In the genomic region with DNA sequence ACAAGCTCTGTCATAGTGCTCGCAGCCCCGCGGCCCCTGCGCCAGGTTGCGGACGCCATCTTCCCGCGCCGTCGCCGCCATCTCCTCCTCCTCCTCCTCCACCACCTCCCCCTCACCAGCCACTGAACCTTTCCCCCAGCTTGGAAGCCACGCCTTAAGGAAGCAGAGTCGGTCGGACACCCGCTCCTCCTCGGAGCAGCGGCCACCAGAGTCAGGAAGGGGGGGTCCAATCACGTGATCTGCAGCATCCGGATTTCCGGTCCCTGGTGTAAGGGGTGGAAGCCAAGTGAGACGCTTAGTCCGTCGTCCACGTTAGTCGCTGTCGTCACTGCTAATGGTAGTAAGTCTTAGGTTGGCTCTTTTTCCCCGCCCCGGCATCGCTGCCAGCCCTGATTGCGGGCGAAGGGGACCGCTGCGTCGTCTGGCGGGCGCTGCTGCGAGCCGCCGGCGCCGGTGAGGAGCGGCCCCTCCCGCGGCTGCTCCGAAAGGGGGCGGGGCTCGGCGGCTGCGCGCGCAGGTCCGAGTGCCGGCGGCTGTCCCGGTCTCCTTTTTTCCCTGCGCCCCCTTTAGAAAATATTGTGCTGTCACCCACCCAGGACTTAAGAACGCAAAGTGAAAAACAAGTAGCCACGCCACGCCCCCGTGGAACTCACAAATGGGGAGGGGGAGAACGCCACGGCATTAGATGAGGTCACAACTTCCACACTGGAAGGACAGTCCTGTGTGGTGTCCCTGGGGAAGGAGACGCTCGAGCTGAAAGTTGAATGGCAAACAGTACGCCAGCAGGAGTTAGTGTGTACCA, we compare ENCODE assay signal across 8 mouse cellular contexts. TPM values are rescaled to one million over a fixed set of nuclear protein-coding genes. Genes with fewer than 3 reads are reported as not detected.
A peak's percentile ranks its signal among the peaks of the same experiment; 100 is the strongest.
DNase-seq lines count a peak whose midpoint lies in the region; ATAC-seq and TF ChIP-seq lines count a peak whose summit lies in the region.

Rchy1 (minus strand) TSS at position 430 of the 802 bp plus-strand sequence.

- under 1% methylated on average over 65 of the region's 65 CpGs for WGBS in embryonic facial prominence, embryonic 13.5 days
- under 1% methylated on average over 65 of the region's 65 CpGs for WGBS in kidney, adult 2 months
- under 1% methylated on average over 65 of the region's 65 CpGs for WGBS in limb, embryonic 12.5 days
- WGBS in midbrain, embryonic 15.5 days, result under 1% methylated on average over 65 of the region's 65 CpGs
- WGBS in spleen, adult 2 months, result under 1% methylated on average over 64 of the region's 65 CpGs

- ATAC-seq in embryonic facial prominence, embryonic 13.5 days (ENCODE audit: insufficient number of reproducible peaks, insufficient read depth, low FRiP score, low TSS enrichment, low read depth), result peak; percentile 97
- peak; percentile 97 for ATAC-seq in limb, embryonic 12.5 days (ENCODE audit: insufficient number of reproducible peaks, insufficient read depth, low FRiP score, low TSS enrichment, low read depth)
- ATAC-seq in midbrain, embryonic 15.5 days (replicated peaks), result peak; percentile 99

- H3K27me3 ChIP-seq in embryonic facial prominence, embryonic 13.5 days, result no peaks in the 10 kb centered on the region
- no peaks in the 10 kb centered on the region for H3K27me3 ChIP-seq in kidney, adult 2 months (replicated peaks; ENCODE audit: control insufficient read depth, insufficient read depth, low read length)
- H3K27me3 ChIP-seq in limb, embryonic 12.5 days, result no peaks in the 10 kb centered on the region
- H3K27me3 ChIP-seq in midbrain, embryonic 15.5 days (replicated peaks), result no peaks in the 10 kb centered on the region
- no peaks in the 10 kb centered on the region for H3K27me3 ChIP-seq in spleen, adult 2 months (ENCODE audit: control insufficient read depth, insufficient read depth, low read length)

- peak within 1 kb of the TSS; percentile 60 for H3K4me2 ChIP-seq in embryonic facial prominence, embryonic 13.5 days
- H3K4me2 ChIP-seq in limb, embryonic 12.5 days, result peak within 1 kb of the TSS; percentile 62
- H3K4me2 ChIP-seq in midbrain, embryonic 15.5 days, result peak within 1 kb of the TSS; percentile 67

- H3K4me3 ChIP-seq in embryonic facial prominence, embryonic 13.5 days, result peak within 1 kb of the TSS; percentile 73
- H3K4me3 ChIP-seq in kidney, adult 2 months (ENCODE audit: insufficient read depth, low read depth, low read length), result peak within 1 kb of the TSS; percentile 65
- H3K4me3 ChIP-seq in limb, embryonic 12.5 days (replicated peaks), result peak within 1 kb of the TSS; percentile 63
- H3K4me3 ChIP-seq in midbrain, embryonic 15.5 days, result peak within 1 kb of the TSS; percentile 87
- peak within 1 kb of the TSS; percentile 77 for H3K4me3 ChIP-seq in spleen, adult 2 months (ENCODE audit: extremely low read depth, insufficient read depth, insufficient read length)

- no peak for TF ChIP-seq CTCF in kidney, adult 2 months (conservative IDR thresholded peaks at IDR 0.05; ENCODE audit: insufficient read depth, insufficient read length, low read depth, low read length)
- TF ChIP-seq CTCF in spleen, adult 2 months (IDR thresholded peaks at IDR 0.05; ENCODE audit: extremely low read depth, insufficient read depth, insufficient read length, insufficient replicate concordance), result no peak

- TF ChIP-seq POLR2A in kidney, adult 2 months (IDR thresholded peaks at IDR 0.05; ENCODE audit: low read depth, low read length), result peak; percentile 66
- TF ChIP-seq POLR2A in spleen, adult 2 months (IDR thresholded peaks at IDR 0.05; ENCODE audit: low read depth, low read length), result peak; percentile 62

- H3K27ac ChIP-seq in embryonic facial prominence, embryonic 13.5 days, result peak within 1 kb of the TSS; percentile 98
- peak within 1 kb of the TSS; percentile 92 for H3K27ac ChIP-seq in kidney, adult 2 months (ENCODE audit: insufficient read depth, low read depth, low read length)
- H3K27ac ChIP-seq in limb, embryonic 12.5 days, result peak within 1 kb of the TSS; percentile 96
- peak within 1 kb of the TSS; percentile 100 for H3K27ac ChIP-seq in midbrain, embryonic 15.5 days
- peak within 1 kb of the TSS; percentile 99 for H3K27ac ChIP-seq in spleen, adult 2 months (ENCODE audit: insufficient read depth, low read length)

- peak; percentile 95 for DNase-seq in 3134 (ENCODE audit: extremely low read depth, insufficient read length, low spot score)
- DNase-seq in adrenal gland, postnatal 36 days, result peak; percentile 96 to 97
- DNase-seq in heart, adult 18-20 months, result peak; percentile 98
- peak; percentile 99 for DNase-seq in kidney, adult 2 months
- peak; percentile 91 to 92 for DNase-seq in spleen, adult 2 months (ENCODE audit: low read depth in 1 of 2, low spot score in 2 of 2)

- H3K4me1 ChIP-seq in embryonic facial prominence, embryonic 13.5 days, result peaks cover 23% of the 10 kb centered on the region
- H3K4me1 ChIP-seq in kidney, adult 2 months (ENCODE audit: control insufficient read depth, insufficient read depth, low read length), result peaks cover 8% of the 10 kb centered on the region
- peaks cover 20% of the 10 kb centered on the region for H3K4me1 ChIP-seq in limb, embryonic 12.5 days (replicated peaks)
- H3K4me1 ChIP-seq in midbrain, embryonic 15.5 days, result peaks cover 24% of the 10 kb centered on the region
- peaks cover 14% of the 10 kb centered on the region for H3K4me1 ChIP-seq in spleen, adult 2 months (ENCODE audit: control insufficient read depth, insufficient read depth, insufficient read length)

- no peaks in the 10 kb centered on the region for H3K9me3 ChIP-seq in embryonic facial prominence, embryonic 13.5 days
- no peaks in the 10 kb centered on the region for H3K9me3 ChIP-seq in limb, embryonic 12.5 days
- no peaks in the 10 kb centered on the region for H3K9me3 ChIP-seq in midbrain, embryonic 15.5 days

- peak within 1 kb of the TSS; percentile 84 for H3K9ac ChIP-seq in embryonic facial prominence, embryonic 13.5 days
- H3K9ac ChIP-seq in limb, embryonic 12.5 days (replicated peaks), result peak within 1 kb of the TSS; percentile 63
- H3K9ac ChIP-seq in midbrain, embryonic 15.5 days, result peak within 1 kb of the TSS; percentile 93

- H3K36me3 ChIP-seq in embryonic facial prominence, embryonic 13.5 days, result peaks cover 3% of the 10 kb centered on the region; the same call in 1 of the 2 replicates
- no peaks in the 10 kb centered on the region; the same call in none of the 2 replicates for H3K36me3 ChIP-seq in kidney, adult 2 months (ENCODE audit: control insufficient read depth, insufficient read depth, low read length)
- peaks cover 1% of the 10 kb centered on the region for H3K36me3 ChIP-seq in limb, embryonic 12.5 days
- no peaks in the 10 kb centered on the region for H3K36me3 ChIP-seq in midbrain, embryonic 15.5 days (replicated peaks)
- peaks cover 2% of the 10 kb centered on the region; the same call in 1 of the 2 replicates for H3K36me3 ChIP-seq in spleen, adult 2 months (ENCODE audit: control insufficient read depth, insufficient read depth, low read length)

RNA-seq across cellular contexts. Expression of gene Rchy1, which starts in this region (rescaled TPM):
- 10 to 100 TPM; 61.9 to 78.5 TPM for total RNA-seq in adrenal gland, postnatal 36 days (2021)
- polyA plus RNA-seq in embryonic facial prominence, embryonic 13.5 days (2015; fragmentation: Nextera tagmentation; extraction: Ambion mirVana), result 81.5 and 89.2 TPM in 2 replicates
- 10 to 100 TPM; 30.9 to 34.0 TPM for total RNA-seq in heart, adult 18-20 months (2021)
- 25.6 and 30.9 TPM in 2 replicates for polyA plus RNA-seq in kidney, adult 2 months (2012; rRNA removed)
- 73.5 and 76.3 TPM in 2 replicates for polyA plus RNA-seq in limb, embryonic 12.5 days (2016; fragmentation: Nextera tagmentation; extraction: Ambion mirVana)
- 79.3 and 84.0 TPM in 2 replicates for polyA plus RNA-seq in midbrain, embryonic 15.5 days (2015; fragmentation: Nextera tagmentation; extraction: Ambion mirVana)
- polyA plus RNA-seq in spleen, adult 2 months (2012; rRNA removed), result 15.2 and 17.4 TPM in 2 replicates

Comparison
In these comparisons a context has a peak if more than half of its experiments do, and no peak if none do; other contexts are left out.
1. Peak in every context shown above with its lines: DNase-seq, ATAC-seq, H3K4me3 ChIP-seq and H3K27ac ChIP-seq.